Mouse (Mus musculus) central nervous system, embryonic 18 days (tissue): ENCODE results near the gene Defb28. TPM values are rescaled to one million over a fixed set of nuclear protein-coding genes. Genes with fewer than 3 reads are reported as not detected.

Experiments used
- polyA plus RNA-seq: library from polyadenylated mRNA; depleted of rRNA; stranded (reverse); fragments of >200 nt; gene quantifications from 2 replicates; pipeline ENCODE4 v1.2.3, GENCODE M21; 2012; rRNA removed

Gene Defb28
- polyA plus RNA-seq: not detected in 2 replicates

DNA sequence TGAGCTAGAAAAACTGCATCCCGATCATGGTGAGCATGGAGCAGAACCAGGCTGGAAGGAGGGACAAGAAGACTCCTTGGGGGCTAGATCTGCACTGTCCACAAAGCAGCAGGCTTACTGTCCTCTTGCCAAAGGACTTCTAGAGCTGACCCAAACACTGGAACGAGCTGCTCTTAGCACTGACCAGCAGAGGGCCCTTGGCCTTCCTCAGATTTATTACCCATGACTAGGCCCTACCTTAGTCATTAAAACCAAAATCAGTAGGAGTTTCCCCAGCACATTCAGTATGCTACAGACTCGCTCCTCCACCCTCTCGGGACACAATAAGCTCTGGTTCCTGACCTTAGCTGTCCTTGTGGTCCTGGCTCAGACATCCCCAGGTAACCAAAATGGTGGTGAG lies at the start of gene Defb28:
TSS of gene Defb28 (plus strand) at position 275 of the 400 bp plus-strand sequence.

GRCm38 (mm10) chr2:152476763-152477162 lies 41.3 kb upstream of the Defb28 start, which contains the start of gene Defb20:
Gene Defb20 (plus strand): TSS chr2:152477063.

GRCm38 (mm10) chr2:152490038-152490437 lies 28.0 kb upstream of the Defb28 start, which contains the start of gene Defb22:
Gene Defb22 (minus strand): TSS chr2:152490138.

DNA sequence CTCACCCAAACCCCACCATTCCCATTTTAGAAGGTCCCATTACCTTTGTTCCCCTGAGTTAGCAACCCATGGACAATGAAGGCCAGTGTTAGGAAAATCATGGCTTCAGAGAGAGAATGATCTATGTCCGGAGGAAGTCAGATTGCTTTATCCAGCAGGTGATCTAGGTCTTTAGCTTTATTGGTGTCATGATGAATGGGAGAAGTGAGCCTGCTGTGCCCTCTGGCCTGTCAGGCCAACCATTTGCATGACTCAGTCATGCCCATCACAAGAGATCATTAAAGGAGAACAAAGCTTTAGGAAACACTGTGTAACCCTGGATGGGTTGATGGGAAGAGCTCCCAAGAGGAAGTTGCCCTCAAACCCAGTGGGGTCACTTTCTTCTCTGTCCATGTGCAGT lies 6.5 kb upstream of the Defb28 start, which contains the start of gene Defb26:
TSS of gene Defb26 (minus strand) at position 101 of the 400 bp plus-strand sequence.

DNA sequence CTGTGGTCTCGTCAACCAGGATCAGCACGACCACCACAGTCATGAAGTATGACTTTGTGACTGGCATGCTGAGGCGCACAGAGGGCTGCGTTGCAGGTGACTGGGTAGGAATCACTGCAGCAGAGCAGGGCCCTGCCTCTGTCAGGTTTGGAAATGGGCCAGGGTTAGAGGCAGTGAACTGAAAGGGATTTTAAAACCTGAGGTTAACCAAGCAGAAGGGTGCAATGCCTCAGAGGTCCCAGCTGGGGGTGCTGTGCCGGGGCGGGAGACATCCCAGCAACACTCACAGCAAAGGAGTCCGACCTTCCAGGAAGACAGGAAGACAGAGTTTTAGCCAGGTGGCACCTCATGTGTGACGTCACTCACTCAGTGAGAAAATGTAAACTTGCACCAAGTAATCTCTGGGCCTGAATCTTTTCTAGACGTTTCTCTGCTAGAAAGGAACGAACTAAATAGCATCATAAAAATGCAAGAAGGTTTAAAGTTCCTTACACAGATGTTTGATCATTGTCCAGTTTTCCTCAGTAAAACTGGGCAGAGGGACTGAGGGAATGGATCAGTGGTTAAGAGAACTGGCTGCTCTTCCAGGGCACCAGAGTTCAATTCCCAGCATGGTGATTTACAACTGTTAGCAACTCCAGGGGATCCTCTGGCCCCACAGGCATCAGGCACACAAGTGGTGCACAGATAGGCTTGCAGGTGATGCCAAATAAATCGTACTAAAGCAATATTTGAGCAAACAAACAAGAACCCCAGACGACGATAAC lies 22.1 kb downstream of the Defb28 start, which contains the start of gene Defb29:
TSS of gene Defb29 (minus strand) at position 155 of the 767 bp plus-strand sequence.

GRCm38 (mm10) chr2:152569038-152569437 lies 51.0 kb downstream of the Defb28 start, which contains the start of gene Gm17416:
Gene Gm17416 (plus strand): TSS chr2:152569338.

Other genes starting within 250 kb of the Defb28 start
- gene Tbc1d20, start 224.4 kb upstream of the Defb28 start, polyA plus RNA-seq: 35.3 and 36.4 TPM in 2 replicates
- gene Rbck1, start 185.6 kb upstream of the Defb28 start, polyA plus RNA-seq: 171 and 192 TPM in 2 replicates
- 1.0 and 1.1 TPM in 2 replicates for gene Trib3, start 174.2 kb upstream of the Defb28 start, polyA plus RNA-seq
- gene Nrsn2, start 141.6 kb upstream of the Defb28 start, polyA plus RNA-seq: 35.8 and 37.4 TPM in 2 replicates
- 57.6 and 65.4 TPM in 2 replicates for gene Sox12, start 120.2 kb upstream of the Defb28 start, polyA plus RNA-seq
- 11.4 and 11.5 TPM in 2 replicates for gene Zcchc3, start 103.2 kb upstream of the Defb28 start, polyA plus RNA-seq
- 2.8 and 3.4 TPM in 2 replicates for gene 6820408C15Rik, start 102.7 kb upstream of the Defb28 start, polyA plus RNA-seq
- gene Defb23, start 53.6 kb upstream of the Defb28 start, polyA plus RNA-seq: not detected in 2 replicates
- not detected in 2 replicates for gene Defb20, start 41.2 kb upstream of the Defb28 start, polyA plus RNA-seq
- not detected in 2 replicates for gene Defb22, start 28.1 kb upstream of the Defb28 start, polyA plus RNA-seq
- not detected in 2 replicates for gene Defb26, start 6.6 kb upstream of the Defb28 start, polyA plus RNA-seq
- gene Defb29, start 21.8 kb downstream of the Defb28 start, polyA plus RNA-seq: not detected in 2 replicates
- not detected in 2 replicates for gene Gm17416, start 51.1 kb downstream of the Defb28 start, polyA plus RNA-seq
- gene Defb21, start 54.5 kb downstream of the Defb28 start, polyA plus RNA-seq: not detected in 2 replicates
- gene Defb19, start 62.1 kb downstream of the Defb28 start, polyA plus RNA-seq: not detected in 2 replicates
- gene Defb45, start 81.1 kb downstream of the Defb28 start, polyA plus RNA-seq: not detected in 2 replicates
- not detected in 2 replicates for gene Defb36, start 86.1 kb downstream of the Defb28 start, polyA plus RNA-seq
- not detected in 2 replicates for gene Defb25, start 104.8 kb downstream of the Defb28 start, polyA plus RNA-seq
- gene Rem1, start 108.7 kb downstream of the Defb28 start, polyA plus RNA-seq: 0.43 and 0.80 TPM in 2 replicates
- gene H13, start 151.2 kb downstream of the Defb28 start, polyA plus RNA-seq: 156 and 166 TPM in 2 replicates
- 23.9 and 25.3 TPM in 2 replicates for gene Mcts2, start 168.8 kb downstream of the Defb28 start, polyA plus RNA-seq
- gene Id1, start 218.0 kb downstream of the Defb28 start, polyA plus RNA-seq: 104 and 112 TPM in 2 replicates
- gene Cox4i2, start 235.9 kb downstream of the Defb28 start, polyA plus RNA-seq: 6.7 and 6.9 TPM in 2 replicates